Mouse (Mus musculus): ENCODE data around the gene Adamts4.

GRCm38 (mm10) chr1:171205704-171206493, 44.3 kb upstream of the Adamts4 start:
- no peak for TF ChIP-seq CTCF (IDR thresholded peaks at IDR 0.05; ENCODE audit: control insufficient read depth, insufficient read depth, low read length)
- TF ChIP-seq POLR2A (IDR thresholded peaks at IDR 0.05; ENCODE audit: borderline replicate concordance, control insufficient read depth, low read depth, low read length), result no peak
